Mouse (Mus musculus) gastrocnemius, adult 8-10 months (tissue): ENCODE data around the gene Nxnl1. TPM values are rescaled to one million over a fixed set of nuclear protein-coding genes. Genes with fewer than 3 reads are reported as not detected.
"Not testable (repeated sequence)": the region's sequence is repeated elsewhere in the genome, so short reads cannot be mapped to it uniquely, and the experiment has no call there.

ENCODE experiments used
- DNase-seq, 2 experiments: peaks; one replicate each; pipeline ENCODE4 v3.0.0; 2022; ENCODE audit warnings: low spot score in 2 of 2
- total RNA-seq, 4 experiments: library from RNA; stranded (reverse); gene quantifications; 2 replicates each; pipeline ENCODE4 v1.2.4; 2022

Nxnl1 gene
- total RNA-seq, 4 experiments from 2014 or later: 0.09 to 0.13 TPM; not detected in 2

- not testable (repeated sequence) for DNase-seq
Measured at GRCm38 (mm10) chr8:71519037-71519825, 47.2 kb downstream of the Nxnl1 start.

GRCm38 (mm10) chr8:71516786-71517185 is 49.6 kb downstream of the Nxnl1 start:
- DNase-seq: no peak

- no peak for DNase-seq
Measured at GRCm38 (mm10) chr8:71515043-71515442, 51.4 kb downstream of the Nxnl1 start.

- no peak for DNase-seq
Measured at GRCm38 (mm10) chr8:71513018-71513754, 53.2 kb downstream of the Nxnl1 start.

GRCm38 (mm10) chr8:71511644-71512043 is 54.8 kb downstream of the Nxnl1 start, which contains the start of gene Plvap:
Gene Plvap, minus strand, starts transcription at chr8:71511752.
- no peak for DNase-seq

Other genes with a start within 250 kb of the Nxnl1 start
- gene Use1, start 199.8 kb downstream of the Nxnl1 start, total RNA-seq: 100 to 1,000 TPM in 2 of 4 experiments, 10 to 100 TPM in 2; 90.5 to 106 (median 100) TPM
- gene Ocel1, start 195.3 kb downstream of the Nxnl1 start, total RNA-seq: 1 to 10 TPM; 5.0 to 6.0 (median 5.8) TPM
- 10 to 100 TPM; 19.9 to 23.3 (median 20.9) TPM for gene Nr2f6, start 184.6 kb downstream of the Nxnl1 start, total RNA-seq
- 1 to 10 TPM; 3.5 to 6.3 (median 4.5) TPM for gene Ushbp1, start 170.8 kb downstream of the Nxnl1 start, total RNA-seq
- gene Babam1, start 169.7 kb downstream of the Nxnl1 start, total RNA-seq: 10 to 100 TPM; 68.5 to 73.4 (median 70.8) TPM
- gene Ankle1, start 160.6 kb downstream of the Nxnl1 start, total RNA-seq: not detected
- gene Abhd8, start 102.9 kb downstream of the Nxnl1 start, total RNA-seq: 10 to 100 TPM; 22.3 to 28.9 (median 26.3) TPM
- gene Mrpl34, start 101.6 kb downstream of the Nxnl1 start, total RNA-seq: 10 to 100 TPM; 63.4 to 72.1 (median 68.8) TPM
- gene Dda1, start 97.4 kb downstream of the Nxnl1 start, total RNA-seq: 10 to 100 TPM; 24.5 to 31.8 (median 26.5) TPM
- 10 to 100 TPM; 15.4 to 16.5 (median 15.9) TPM for gene Ano8, start 80.6 kb downstream of the Nxnl1 start, total RNA-seq
- gene Gtpbp3, start 78.5 kb downstream of the Nxnl1 start, total RNA-seq: 10 to 100 TPM in 3 of 4 experiments, 1 to 10 TPM in 1; 9.5 to 11.2 (median 10.5) TPM
- 1 to 10 TPM; 6.6 to 9.5 (median 8.2) TPM for gene Plvap, start 54.8 kb downstream of the Nxnl1 start, total RNA-seq
- not detected for gene Ccdc194, start 40.9 kb downstream of the Nxnl1 start, total RNA-seq
- gene Bst2, start 29.1 kb downstream of the Nxnl1 start, total RNA-seq: 1 to 10 TPM; 4.7 to 9.2 (median 7.6) TPM
- gene Mvb12a, start 23.7 kb downstream of the Nxnl1 start, total RNA-seq: 10 to 100 TPM; 17.7 to 28.7 (median 23.4) TPM
- not detected for gene Tmem221, start 7.7 kb downstream of the Nxnl1 start, total RNA-seq
- gene Slc27a1, start 2.3 kb upstream of the Nxnl1 start, total RNA-seq: 10 to 100 TPM; 70.7 to 88.1 (median 80.5) TPM
- 10 to 100 TPM; 19.3 to 22.8 (median 21.2) TPM for gene Pgls, start 25.6 kb upstream of the Nxnl1 start, total RNA-seq
- under 1 TPM; 0.27 to 0.63 (median 0.40) TPM for gene Fam129c, start 31.0 kb upstream of the Nxnl1 start, total RNA-seq
- gene Colgalt1, start 44.4 kb upstream of the Nxnl1 start, total RNA-seq: 10 to 100 TPM; 36.6 to 45.2 (median 38.1) TPM
- under 1 TPM in 3 of 4 experiments, not detected in 1; 0.10 to 0.21 (median 0.20) TPM for gene Unc13a, start 105.2 kb upstream of the Nxnl1 start, total RNA-seq
- gene Jak3, start 109.7 kb upstream of the Nxnl1 start, total RNA-seq: 1 to 10 TPM; 1.4 to 2.0 (median 1.6) TPM
- under 1 TPM in 1 of 4 experiments, not detected in 3; 0.54 TPM for gene Insl3, start 122.6 kb upstream of the Nxnl1 start, total RNA-seq
- gene B3gnt3, start 135.2 kb upstream of the Nxnl1 start, total RNA-seq: 1 to 10 TPM; 1.3 to 1.8 (median 1.5) TPM
- gene Fcho1, start 159.1 kb upstream of the Nxnl1 start, total RNA-seq: under 1 TPM in 2 of 4 experiments, not detected in 2; 0.08 to 0.65 TPM